Mouse (Mus musculus): Measurements from ENCODE around the gene Rps12. TPM values are rescaled to one million over a fixed set of nuclear protein-coding genes. Genes with fewer than 3 reads are reported as not detected.
"Not testable (repeated sequence)": the region's sequence is repeated elsewhere in the genome, so short reads cannot be mapped to it uniquely, and the experiment has no call there.

Gene Rps12
- polyA plus RNA-seq, 1 experiment from 2014 or later, result 102 TPM

DNA sequence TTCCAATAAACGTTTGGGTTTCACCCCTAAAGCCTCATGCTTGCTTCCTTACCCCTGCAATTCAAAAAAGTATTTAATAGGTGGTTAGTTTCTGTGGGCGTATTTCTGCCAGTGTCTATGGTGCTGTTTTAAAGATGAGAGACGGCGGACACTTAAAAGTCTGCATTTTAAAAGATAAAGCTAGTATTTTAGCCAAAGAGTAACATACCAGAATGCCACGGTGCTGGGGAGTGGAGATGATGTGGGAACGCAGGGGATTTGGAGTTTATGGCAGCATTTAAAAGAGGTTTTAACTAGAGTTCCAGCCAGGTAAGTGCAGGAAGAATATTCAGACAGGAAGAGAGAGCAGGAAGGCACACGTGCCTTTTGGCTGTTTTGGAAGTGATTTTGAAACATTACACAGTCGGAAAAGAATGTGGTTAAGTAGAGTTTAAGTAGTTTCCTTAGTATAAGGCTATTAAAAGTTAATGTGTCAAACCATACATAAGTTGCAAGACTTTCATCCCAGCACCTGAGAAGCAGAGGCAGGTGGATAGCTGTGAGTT, 1.1 kb upstream of the Rps12 start:
- ATAC-seq (ENCODE audit: low read depth), result no peak
- Histone ChIP-seq H3K4me1 (ENCODE audit: control insufficient read depth, low read depth, low read length) (peaks cover 24% of the 10 kb centered on the region), H3K9me3 (replicated peaks; ENCODE audit: control insufficient read depth, low read length) (no peaks in the 10 kb centered on the region), H3K27ac (ENCODE audit: low read length) (peak overlapping the region; percentile 86), H3K36me3 (ENCODE audit: control insufficient read depth, insufficient read depth) (peaks cover 17% of the 10 kb centered on the region), H3K4me2 (ENCODE audit: low read depth, low read length) (peak overlapping the region; percentile 96), H3K9ac (ENCODE audit: low read depth, low read length) (peak overlapping the region; percentile 82), H3K4me3 (ENCODE audit: low read depth, low read length) (peak overlapping the region; percentile 87), H3K27me3 (ENCODE audit: control insufficient read depth, insufficient read depth, low read depth, low read length) (no peaks in the 10 kb centered on the region)
- 2% methylated on average over 8 of the region's 8 CpGs for WGBS (ENCODE audit: insufficient replicate concordance)

DNA sequence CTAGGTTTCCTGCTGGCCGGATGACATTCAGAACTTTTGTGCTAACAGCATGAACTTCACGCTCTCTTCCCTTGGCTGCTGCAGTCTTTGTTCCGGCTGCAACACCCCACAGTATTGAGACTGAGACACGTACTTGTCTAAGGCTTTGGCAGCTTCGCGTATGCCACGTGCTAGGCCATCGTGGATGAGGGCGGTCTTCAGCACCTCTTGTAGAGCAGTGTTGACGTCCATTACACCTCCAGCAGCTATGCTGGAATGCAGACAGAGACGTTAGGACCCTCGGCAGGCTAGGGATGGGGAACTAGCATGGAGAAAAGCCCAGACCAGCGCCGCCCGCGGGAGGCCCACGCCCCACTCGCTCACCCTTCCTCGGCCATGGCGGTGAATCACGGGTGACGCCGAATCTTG, 440 bp downstream of the Rps12 start:
- WGBS (ENCODE audit: insufficient replicate concordance), result 0% methylated on average over 23 of the region's 23 CpGs

DNA sequence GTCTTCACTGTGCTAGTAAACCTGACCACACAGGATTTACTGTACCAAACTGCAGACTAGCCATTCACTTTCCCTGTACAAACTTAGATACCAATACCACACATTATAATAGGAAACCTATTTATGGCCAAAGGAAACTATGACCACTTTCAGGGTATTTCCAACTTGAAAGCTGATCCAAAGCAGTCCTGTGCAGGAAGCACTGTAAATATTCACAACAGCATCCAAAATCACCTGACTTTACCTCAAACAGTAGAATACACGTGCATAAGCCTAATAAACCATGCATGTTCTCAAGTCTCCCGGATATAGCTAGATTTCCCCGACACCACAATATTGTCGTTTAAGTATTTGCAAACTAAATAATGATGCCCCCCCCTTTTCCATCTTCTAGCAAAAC, 1.0 kb downstream of the Rps12 start:
- peak overlapping the region; percentile 87 for H3K4me3 ChIP-seq (ENCODE audit: low read depth, low read length)
- H3K9ac ChIP-seq (ENCODE audit: low read depth, low read length), result peak overlapping the region; percentile 81
- under 1% methylated on average over 4 of the region's 4 CpGs for whole genome bisulfite sequencing (ENCODE audit: insufficient replicate concordance)
- H3K4me2 ChIP-seq (ENCODE audit: low read depth, low read length), result peak overlapping the region; percentile 83
- peaks cover 31% of the 10 kb centered on the region for H3K4me1 ChIP-seq (ENCODE audit: control insufficient read depth, low read depth, low read length)
- no peak for ATAC-seq (ENCODE audit: low read depth)
- H3K27me3 ChIP-seq (ENCODE audit: control insufficient read depth, insufficient read depth, low read depth, low read length), result no peaks in the 10 kb centered on the region
- peaks cover 17% of the 10 kb centered on the region for H3K36me3 ChIP-seq (ENCODE audit: control insufficient read depth, insufficient read depth)
- H3K9me3 ChIP-seq (replicated peaks; ENCODE audit: control insufficient read depth, low read length), result no peaks in the 10 kb centered on the region
- peak overlapping the region; percentile 74 for H3K27ac ChIP-seq (ENCODE audit: low read length)

More for the DNA sequence above, 440 bp downstream of the Rps12 start:
- H3K4me2 ChIP-seq (ENCODE audit: low read depth, low read length), result peak overlapping the region; percentile 83
- H3K27me3 ChIP-seq (ENCODE audit: control insufficient read depth, insufficient read depth, low read depth, low read length); H3K9me3 ChIP-seq (replicated peaks; ENCODE audit: control insufficient read depth, low read length): not testable (repeated sequence)
- peak; percentile 7 for ATAC-seq (ENCODE audit: low read depth)
- H3K4me1 ChIP-seq (ENCODE audit: control insufficient read depth, low read depth, low read length), result peaks cover 31% of the 10 kb centered on the region
- peak overlapping the region; percentile 81 for H3K9ac ChIP-seq (ENCODE audit: low read depth, low read length)
- peak overlapping the region; percentile 87 for H3K4me3 ChIP-seq (ENCODE audit: low read depth, low read length)
- H3K27ac ChIP-seq (ENCODE audit: low read length), result peak overlapping the region; percentile 74
- H3K36me3 ChIP-seq (ENCODE audit: control insufficient read depth, insufficient read depth), result peaks cover 17% of the 10 kb centered on the region

DNA sequence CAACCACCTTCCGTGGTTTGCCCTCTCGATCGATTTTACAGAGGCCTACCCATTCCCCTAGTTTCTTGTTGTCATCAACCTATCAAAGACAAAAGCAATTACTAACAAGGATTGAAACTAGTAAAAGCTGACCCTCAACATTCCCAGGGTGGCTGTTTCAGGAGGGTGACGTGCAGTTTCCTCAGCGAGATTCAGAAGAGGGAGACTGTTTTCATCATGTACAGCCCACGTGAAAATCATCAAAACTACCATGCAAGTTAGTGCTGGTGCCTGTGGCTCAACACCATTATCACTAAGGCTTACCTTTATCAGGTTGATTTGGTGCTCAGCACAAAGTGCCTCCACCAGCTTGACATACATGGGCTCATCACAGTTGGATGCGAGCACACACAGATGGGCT, 1.5 kb downstream of the Rps12 start:
- ATAC-seq (ENCODE audit: low read depth); H3K27me3 ChIP-seq (ENCODE audit: control insufficient read depth, insufficient read depth, low read depth, low read length); H3K9me3 ChIP-seq (replicated peaks; ENCODE audit: control insufficient read depth, low read length): not testable (repeated sequence)
- 12% methylated on average over 7 of the region's 7 CpGs for WGBS (ENCODE audit: insufficient replicate concordance)
- Histone ChIP-seq H3K4me1 (ENCODE audit: control insufficient read depth, low read depth, low read length) (peaks cover 34% of the 10 kb centered on the region), H3K9ac (ENCODE audit: low read depth, low read length) (peak overlapping the region; percentile 81), H3K4me2 (ENCODE audit: low read depth, low read length) (peak overlapping the region; percentile 83), H3K4me3 (ENCODE audit: low read depth, low read length) (peak overlapping the region; percentile 87), H3K27ac (ENCODE audit: low read length) (peak overlapping the region; percentile 74), H3K36me3 (ENCODE audit: control insufficient read depth, insufficient read depth) (peaks cover 17% of the 10 kb centered on the region)

DNA sequence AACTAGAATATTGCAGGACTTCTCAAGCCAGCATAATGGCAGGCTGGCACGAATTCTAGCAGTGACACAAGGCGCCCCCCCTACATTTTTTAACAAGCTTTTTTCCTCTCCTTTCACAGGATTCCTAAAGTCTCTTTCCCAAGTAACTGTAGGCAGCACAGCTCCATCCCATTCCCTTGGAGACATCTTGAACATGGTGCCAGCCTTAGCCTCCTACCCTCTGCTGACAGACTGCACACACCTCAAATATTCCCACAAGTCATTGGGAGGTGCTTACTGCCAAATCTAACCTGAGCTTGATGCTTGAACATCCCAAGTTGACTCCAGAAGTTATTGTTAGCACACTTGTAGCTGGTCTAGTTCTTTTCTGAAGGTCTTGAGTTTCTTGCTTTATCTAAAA, 3.0 kb downstream of the Rps12 start:
- no peak overlapping the region for H3K4me3 ChIP-seq (ENCODE audit: low read depth, low read length)
- peaks cover 17% of the 10 kb centered on the region for H3K36me3 ChIP-seq (ENCODE audit: control insufficient read depth, insufficient read depth)
- H3K9me3 ChIP-seq (replicated peaks; ENCODE audit: control insufficient read depth, low read length), result no peaks in the 10 kb centered on the region
- no peaks in the 10 kb centered on the region for H3K27me3 ChIP-seq (ENCODE audit: control insufficient read depth, insufficient read depth, low read depth, low read length)
- no peak for ATAC-seq (ENCODE audit: low read depth)
- H3K4me1 ChIP-seq (ENCODE audit: control insufficient read depth, low read depth, low read length), result peaks cover 34% of the 10 kb centered on the region
- 42% methylated on average over 2 of the region's 2 CpGs for WGBS (ENCODE audit: insufficient replicate concordance)
- no peak overlapping the region for H3K9ac ChIP-seq (ENCODE audit: low read depth, low read length)
- H3K4me2 ChIP-seq (ENCODE audit: low read depth, low read length), result no peak overlapping the region
- H3K27ac ChIP-seq (ENCODE audit: low read length), result no peak overlapping the region

- WGBS (ENCODE audit: insufficient replicate concordance), result 15% methylated on average over 2 of the region's 2 CpGs
- Histone ChIP-seq H3K36me3 (ENCODE audit: control insufficient read depth, insufficient read depth) (peaks cover 17% of the 10 kb centered on the region), H3K27ac (ENCODE audit: low read length) (0 out of 2 replicates have a peak overlapping the region, but pooled peaks have one; percentile 26), H3K27me3 (ENCODE audit: control insufficient read depth, insufficient read depth, low read depth, low read length) (no peaks in the 10 kb centered on the region), H3K9ac (ENCODE audit: low read depth, low read length) (no peak overlapping the region), H3K4me3 (ENCODE audit: low read depth, low read length) (no peak overlapping the region), H3K4me2 (ENCODE audit: low read depth, low read length) (no peak overlapping the region), H3K9me3 (replicated peaks; ENCODE audit: control insufficient read depth, low read length) (no peaks in the 10 kb centered on the region), H3K4me1 (ENCODE audit: control insufficient read depth, low read depth, low read length) (peaks cover 32% of the 10 kb centered on the region)
- ATAC-seq (ENCODE audit: low read depth), result no peak
These were observed 3.6 kb downstream of the Rps12 start for GRCm38 (mm10) chr10:23783493-23783884.

DNA sequence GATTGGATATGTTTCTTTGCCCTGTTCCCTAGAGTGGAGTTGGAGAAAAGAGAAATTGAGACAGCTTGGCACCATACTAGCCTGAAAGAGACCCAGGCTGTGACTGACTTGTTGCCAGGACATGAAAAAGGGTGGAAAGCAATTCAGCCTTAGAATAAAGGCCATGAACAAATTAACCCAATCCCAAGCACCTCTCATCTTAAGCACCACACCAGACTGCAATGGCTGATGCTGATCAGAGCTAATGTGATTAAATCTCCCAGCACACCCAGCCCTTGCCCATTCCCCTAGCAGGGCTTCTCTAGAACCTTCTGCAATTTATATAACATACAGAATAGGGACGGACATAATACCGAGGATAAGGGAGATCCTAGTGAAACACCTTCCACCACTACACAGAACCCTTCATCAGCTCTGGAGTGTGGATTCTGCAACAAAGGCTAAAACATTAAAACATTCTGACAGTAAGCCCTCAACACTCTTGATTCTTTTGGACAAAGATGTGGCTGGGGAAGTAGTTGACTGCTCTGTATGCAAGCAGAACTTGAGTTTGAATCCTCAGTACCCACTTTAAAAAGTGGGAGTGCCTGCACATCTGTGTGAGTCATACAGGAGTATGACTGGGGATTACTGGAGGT, 4.1 kb downstream of the Rps12 start:
- Histone ChIP-seq H3K27ac (ENCODE audit: low read length) (0 out of 2 replicates have a peak overlapping the region, but pooled peaks have one; percentile 26), H3K4me1 (ENCODE audit: control insufficient read depth, low read depth, low read length) (peaks cover 27% of the 10 kb centered on the region)

DNA sequence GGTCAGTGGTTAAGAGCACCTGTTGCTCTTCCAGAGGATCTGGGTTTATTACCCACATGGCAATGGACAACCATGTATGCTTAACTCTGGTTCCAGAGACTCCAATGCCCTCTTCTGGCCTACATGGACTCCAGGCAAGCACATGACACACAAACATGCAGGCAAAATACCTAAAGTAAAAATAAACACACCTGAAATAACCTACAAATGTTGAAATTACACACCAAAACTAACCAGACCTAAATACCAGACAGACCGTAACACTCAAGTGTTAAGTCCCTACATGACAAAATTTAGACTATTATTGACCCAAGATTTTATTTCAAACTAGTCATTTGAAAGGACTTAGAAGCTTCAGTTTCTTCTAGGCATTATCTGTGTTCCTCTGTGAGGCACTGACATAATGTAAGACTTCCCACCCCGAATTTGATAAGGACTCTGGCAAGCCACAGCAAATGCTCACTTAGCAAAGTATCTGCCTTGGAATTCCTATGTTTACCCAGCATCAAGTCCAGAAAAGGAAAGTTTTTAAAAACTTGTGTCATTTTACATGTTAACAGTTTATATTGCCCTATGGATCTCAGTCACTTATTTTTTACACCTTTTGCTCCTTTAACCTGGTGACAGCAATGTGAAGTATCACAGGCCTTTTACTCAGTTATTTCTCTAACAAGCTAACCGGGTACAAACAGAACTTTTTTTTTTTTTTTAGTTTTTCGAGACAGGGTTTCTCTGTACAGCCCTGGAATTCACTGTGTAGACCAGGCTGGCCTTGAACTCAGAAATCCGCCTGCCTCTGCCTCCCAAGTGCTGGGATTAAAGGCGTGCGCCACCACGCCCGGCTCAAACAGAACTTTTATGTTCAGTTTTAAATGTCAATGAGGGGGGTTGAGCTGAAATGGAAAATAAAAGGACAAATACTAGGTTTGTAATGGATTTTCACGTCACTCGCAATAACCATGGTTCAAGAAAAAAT, 5.0 kb downstream of the Rps12 start:
- Histone ChIP-seq H3K9ac (ENCODE audit: low read depth, low read length) (no peak overlapping the region), H3K27me3 (ENCODE audit: control insufficient read depth, insufficient read depth, low read depth, low read length) (no peaks in the 10 kb centered on the region), H3K4me3 (ENCODE audit: low read depth, low read length) (no peak overlapping the region), H3K36me3 (ENCODE audit: control insufficient read depth, insufficient read depth) (peaks cover 17% of the 10 kb centered on the region), H3K4me2 (ENCODE audit: low read depth, low read length) (no peak overlapping the region), H3K9me3 (replicated peaks; ENCODE audit: control insufficient read depth, low read length) (no peaks in the 10 kb centered on the region), H3K27ac (ENCODE audit: low read length) (0 out of 2 replicates have a peak overlapping the region, but pooled peaks have one; percentile 10), H3K4me1 (ENCODE audit: control insufficient read depth, low read depth, low read length) (peaks cover 26% of the 10 kb centered on the region)
- no peak for ATAC-seq (ENCODE audit: low read depth)
- 40% methylated on average over 11 of the region's 11 CpGs for WGBS (ENCODE audit: insufficient replicate concordance)

More for the DNA sequence above, 4.1 kb downstream of the Rps12 start:
- 24% methylated on average over 2 of the region's 2 CpGs for WGBS (ENCODE audit: insufficient replicate concordance)
- H3K4me3 ChIP-seq (ENCODE audit: low read depth, low read length), result no peak overlapping the region
- H3K36me3 ChIP-seq (ENCODE audit: control insufficient read depth, insufficient read depth), result peaks cover 17% of the 10 kb centered on the region
- H3K9ac ChIP-seq (ENCODE audit: low read depth, low read length), result no peak overlapping the region
- ATAC-seq (ENCODE audit: low read depth), result no peak
- H3K9me3 ChIP-seq (replicated peaks; ENCODE audit: control insufficient read depth, low read length), result no peaks in the 10 kb centered on the region
- no peak overlapping the region for H3K4me2 ChIP-seq (ENCODE audit: low read depth, low read length)
- H3K27me3 ChIP-seq (ENCODE audit: control insufficient read depth, insufficient read depth, low read depth, low read length), result no peaks in the 10 kb centered on the region
